Comparison of ENCODE assay signal across 8 mouse cellular contexts in the genomic region with DNA sequence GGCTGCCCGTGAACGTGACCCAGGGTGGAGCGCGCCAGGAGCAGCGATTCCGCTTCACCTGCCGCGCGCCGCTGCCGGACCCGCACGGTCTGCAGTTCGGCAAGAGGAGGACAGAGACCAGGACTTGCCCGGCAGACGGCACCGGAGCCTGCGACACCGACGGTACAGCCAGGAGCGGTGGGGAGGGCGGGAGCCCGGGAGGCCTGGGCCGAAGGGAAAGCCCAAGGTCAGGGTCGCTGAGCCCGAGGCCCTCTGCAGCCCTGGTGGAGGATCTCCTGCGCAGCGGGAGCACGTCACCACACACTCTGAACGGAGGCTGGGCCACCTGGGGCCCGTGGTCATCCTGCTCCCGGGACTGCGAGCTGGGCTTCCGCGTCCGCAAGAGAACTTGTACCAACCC.
DNase-seq lines count a peak whose midpoint lies in the region; ATAC-seq and TF ChIP-seq lines count a peak whose summit lies in the region.

No protein-coding gene starts in this region.

- no peak for ATAC-seq in forebrain, embryonic 12.5 days (ENCODE audit: low FRiP score)
- no peak; the same call in 1 of the 2 replicates for ATAC-seq in kidney, postnatal 0 days (replicated peaks; ENCODE audit: low FRiP score, low read depth)
- ATAC-seq in neural tube, embryonic 11.5 days (ENCODE audit: insufficient read depth, low FRiP score, low TSS enrichment), result no peak
- no peak for ATAC-seq in inflammation-experienced regulatory T-cells, adult 6 months
- ATAC-seq in megakaryocyte progenitor cell, adult 5-6 weeks (replicated peaks; ENCODE audit: poor library complexity), result no peak

- 26% methylated on average over 35 of the region's 36 CpGs for WGBS in forebrain, embryonic 12.5 days
- WGBS in kidney, postnatal 0 days, result 8% methylated on average over 29 of the region's 36 CpGs
- WGBS in neural tube, embryonic 11.5 days, result 15% methylated on average over 36 of the region's 36 CpGs

- H3K27me3 ChIP-seq in forebrain, embryonic 12.5 days, result peaks cover 30% of the 10 kb centered on the region
- H3K27me3 ChIP-seq in kidney, postnatal 0 days (ENCODE audit: insufficient read depth, low read length), result peaks cover 13% of the 10 kb centered on the region; the same call in 1 of the 2 replicates
- H3K27me3 ChIP-seq in neural tube, embryonic 11.5 days (ENCODE audit: control insufficient read depth, insufficient read depth, low read length), result peaks cover 17% of the 10 kb centered on the region

- peak overlapping the region; percentile 29 for H3K4me2 ChIP-seq in forebrain, embryonic 12.5 days
- peak overlapping the region; percentile 53 for H3K4me2 ChIP-seq in kidney, postnatal 0 days (ENCODE audit: low read length)
- peak overlapping the region; percentile 33 for H3K4me2 ChIP-seq in neural tube, embryonic 11.5 days (ENCODE audit: low read depth)

- H3K36me3 ChIP-seq in forebrain, embryonic 12.5 days (replicated peaks), result peaks cover 75% of the 10 kb centered on the region
- no peaks in the 10 kb centered on the region for H3K36me3 ChIP-seq in kidney, postnatal 0 days (ENCODE audit: insufficient read depth, low read length)
- 0 out of 2 replicates have a peak, but pooled peaks cover 2% of the 10 kb centered on the region for H3K36me3 ChIP-seq in neural tube, embryonic 11.5 days (ENCODE audit: control insufficient read depth, insufficient read depth, low read length)

- peak; percentile 13 for DNase-seq in kidney, adult 18-20 months
- no peak for DNase-seq in kidney, adult 8-10 months
- DNase-seq in kidney, postnatal 0 days (ENCODE audit: low spot score), result no peak
- DNase-seq in neural tube, embryonic 11.5 days (ENCODE audit: low spot score), result peak; percentile 24
- no peak for DNase-seq in urinary bladder, postnatal 25 days (ENCODE audit: low spot score)

- H3K4me1 ChIP-seq in forebrain, embryonic 12.5 days, result peaks cover 3% of the 10 kb centered on the region; the same call in 1 of the 2 replicates
- H3K4me1 ChIP-seq in kidney, postnatal 0 days (replicated peaks; ENCODE audit: insufficient read depth, low read length), result no peaks in the 10 kb centered on the region
- H3K4me1 ChIP-seq in neural tube, embryonic 11.5 days (ENCODE audit: control insufficient read depth, insufficient read depth, low read length), result no peaks in the 10 kb centered on the region

- H3K9ac ChIP-seq in forebrain, embryonic 12.5 days, result no peak overlapping the region
- H3K9ac ChIP-seq in kidney, postnatal 0 days (ENCODE audit: low read depth, low read length), result no peak overlapping the region
- H3K9ac ChIP-seq in neural tube, embryonic 11.5 days (ENCODE audit: low read length), result no peak overlapping the region

- no peak for TF ChIP-seq CTCF in kidney, postnatal 0 days (IDR thresholded peaks at IDR 0.05; ENCODE audit: low read depth)

- H3K9me3 ChIP-seq in forebrain, embryonic 12.5 days, result no peaks in the 10 kb centered on the region
- no peaks in the 10 kb centered on the region for H3K9me3 ChIP-seq in kidney, postnatal 0 days (replicated peaks; ENCODE audit: low read length)
- no peaks in the 10 kb centered on the region for H3K9me3 ChIP-seq in neural tube, embryonic 11.5 days (ENCODE audit: control insufficient read depth, low read length)

- H3K27ac ChIP-seq in forebrain, embryonic 12.5 days, result no peak overlapping the region
- no peak overlapping the region for H3K27ac ChIP-seq in kidney, postnatal 0 days
- H3K27ac ChIP-seq in neural tube, embryonic 11.5 days (ENCODE audit: low read depth, low read length), result no peak overlapping the region

- peak overlapping the region; percentile 10 for H3K4me3 ChIP-seq in forebrain, embryonic 12.5 days (replicated peaks)
- H3K4me3 ChIP-seq in kidney, postnatal 0 days (replicated peaks; ENCODE audit: low read depth, low read length), result peak overlapping the region; percentile 33
- H3K4me3 ChIP-seq in neural tube, embryonic 11.5 days (ENCODE audit: low read depth, low read length), result peak overlapping the region; percentile 10; the same call in 1 of the 2 replicates

Comparison
In these comparisons a context has a peak if more than half of its experiments do, and no peak if none do; other contexts are left out.
1. DNase-seq: peak in kidney, adult 18-20 months (single experiment) and neural tube, embryonic 11.5 days (single experiment); none in kidney, adult 8-10 months (0 of 2), kidney, postnatal 0 days (single experiment) and urinary bladder, postnatal 25 days (single experiment).
2. Peak in every context shown above with its lines, with median percentiles within 50 percentile points of each other: H3K4me2 ChIP-seq and H3K4me3 ChIP-seq.